Mouse (Mus musculus) cerebellum, adult (tissue): ENCODE results near the gene Col23a1.

ENCODE experiments used
- ATAC-seq: cut with Nextera tagmentation; 2 replicates; pipeline ENCODE4 v1.9.2; 2017; ENCODE audit warnings: mild to moderate bottlenecking, moderate library complexity, mixed read lengths; ENCODE audit not compliant: insufficient number of reproducible peaks, low FRiP score, low TSS enrichment

Gene Col23a1

DNA sequence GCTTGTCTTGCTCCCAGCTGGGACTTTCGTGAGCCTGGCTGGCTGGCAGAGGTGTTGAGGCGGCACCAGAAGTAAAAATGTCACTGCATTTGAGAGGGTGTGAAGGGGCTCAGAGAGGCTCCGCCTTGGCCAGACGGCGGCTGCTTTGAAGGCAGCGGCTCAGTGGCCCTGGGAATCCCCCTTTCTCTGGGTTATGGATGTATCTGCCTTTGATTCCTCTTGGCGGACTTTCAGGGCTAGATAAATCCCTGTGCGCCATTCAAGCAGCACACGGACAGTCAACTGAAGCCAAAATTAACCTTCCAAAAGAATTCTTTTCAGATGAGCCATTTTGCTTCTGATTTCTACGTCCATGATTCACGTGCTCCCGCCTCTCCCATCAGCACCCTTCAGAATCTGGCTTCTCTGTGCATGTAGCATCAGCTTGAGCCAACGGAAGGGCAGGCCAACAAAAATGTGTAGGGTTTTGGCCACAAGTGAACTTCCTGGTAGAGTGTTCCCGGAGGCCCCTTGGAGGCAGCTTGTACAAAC lies 237.0 kb downstream of the Col23a1 start:
- ATAC-seq = no peak

DNA sequence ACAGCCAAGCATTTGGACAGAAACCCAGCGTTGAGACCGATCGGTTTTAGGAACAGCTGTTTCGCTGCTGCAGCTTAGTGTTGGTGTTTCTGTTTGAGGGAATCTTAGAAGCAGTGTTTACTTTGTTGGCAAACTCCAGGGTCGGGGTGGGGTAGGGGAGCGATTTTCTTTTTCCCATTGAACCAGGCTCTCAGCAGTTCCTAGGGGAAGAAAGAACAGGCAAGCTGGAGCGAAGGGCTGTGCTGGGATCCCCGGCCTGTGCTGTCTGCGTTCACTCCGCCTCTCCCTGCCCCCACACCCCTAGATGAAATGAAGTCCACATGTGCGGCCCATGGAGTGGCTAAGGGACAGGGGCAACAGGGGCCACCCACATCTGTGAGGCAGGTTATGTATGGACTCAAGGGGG lies 243.4 kb downstream of the Col23a1 start:
- no peak for ATAC-seq

DNA sequence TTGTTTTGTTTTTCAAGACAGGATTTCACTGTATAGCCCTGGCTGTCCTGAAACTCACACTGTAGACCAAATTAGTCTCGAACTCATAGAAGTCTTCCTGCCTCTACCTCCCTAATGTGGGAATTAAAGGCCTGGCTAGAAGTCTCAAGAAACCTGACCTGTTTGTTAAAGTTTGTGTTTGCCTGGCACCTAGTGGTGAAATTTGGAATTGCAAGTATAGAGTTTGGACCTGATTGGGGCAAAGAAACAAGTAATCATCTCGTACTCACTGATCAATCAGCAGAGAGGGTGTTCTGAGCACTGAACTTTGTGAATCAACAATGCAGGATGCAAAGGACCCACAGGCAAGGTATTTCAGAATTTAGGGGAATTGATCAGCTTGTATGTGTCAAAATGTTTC lies 244.6 kb downstream of the Col23a1 start:
- ATAC-seq = no peak

DNA sequence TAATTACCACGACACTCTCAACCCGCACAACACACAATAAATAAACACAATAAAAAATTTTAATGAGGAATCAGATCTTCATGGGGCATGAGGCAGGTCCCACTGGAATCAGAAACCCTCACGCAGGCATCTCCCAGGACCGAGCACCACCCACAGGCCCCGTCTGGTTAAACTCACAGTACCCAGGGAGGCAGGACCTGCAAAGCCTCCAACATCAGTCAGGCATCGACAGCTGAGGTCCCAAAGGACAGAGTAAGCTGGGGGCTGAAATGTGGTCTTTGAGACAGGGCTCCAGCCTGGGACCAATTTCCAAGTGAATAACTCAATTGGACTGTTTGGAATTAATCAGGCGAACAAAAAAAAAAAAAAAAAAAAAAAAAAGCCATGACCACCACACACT lies 248.7 kb downstream of the Col23a1 start:
- no peak for ATAC-seq

DNA sequence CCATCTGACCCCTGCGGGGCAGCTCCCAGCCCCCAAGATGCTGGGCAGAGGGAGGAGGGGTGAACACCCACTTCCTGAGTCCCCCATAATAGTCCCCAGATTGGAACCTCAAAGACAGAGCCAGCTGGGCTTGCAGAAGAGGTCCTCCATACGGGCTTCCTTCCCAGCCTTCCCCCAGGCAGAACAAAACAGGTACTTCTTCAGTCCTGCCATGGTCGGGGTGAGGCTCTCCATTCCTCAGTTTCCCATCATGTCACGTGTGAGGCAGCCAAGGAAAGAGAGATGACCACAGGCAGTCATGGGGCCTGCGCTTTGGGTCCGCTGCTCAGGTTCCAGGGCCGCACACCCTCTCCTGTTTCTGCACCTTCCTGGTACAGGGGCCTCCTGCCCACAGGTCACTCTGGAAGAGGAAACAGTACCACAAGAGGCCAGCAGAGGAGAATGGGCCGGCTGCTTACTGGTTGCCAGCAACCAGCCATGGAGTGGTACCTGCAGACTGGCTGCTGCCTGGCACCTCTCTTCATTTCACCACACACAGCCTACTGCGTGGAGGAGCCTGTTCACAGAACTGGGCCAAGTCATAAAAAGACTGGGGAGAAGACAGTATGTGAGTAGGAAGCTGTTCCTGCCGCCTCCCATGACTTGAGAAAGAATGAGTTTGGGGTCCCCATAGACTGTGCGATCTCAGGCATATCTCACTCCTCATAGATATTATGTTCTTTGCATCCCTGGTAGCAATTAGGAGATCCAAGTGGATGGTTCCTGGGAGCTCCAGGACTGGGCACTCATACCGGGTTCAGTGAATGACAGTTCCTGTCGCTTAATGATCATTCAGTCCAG lies 249.4 kb downstream of the Col23a1 start:
- no peak for ATAC-seq

DNA sequence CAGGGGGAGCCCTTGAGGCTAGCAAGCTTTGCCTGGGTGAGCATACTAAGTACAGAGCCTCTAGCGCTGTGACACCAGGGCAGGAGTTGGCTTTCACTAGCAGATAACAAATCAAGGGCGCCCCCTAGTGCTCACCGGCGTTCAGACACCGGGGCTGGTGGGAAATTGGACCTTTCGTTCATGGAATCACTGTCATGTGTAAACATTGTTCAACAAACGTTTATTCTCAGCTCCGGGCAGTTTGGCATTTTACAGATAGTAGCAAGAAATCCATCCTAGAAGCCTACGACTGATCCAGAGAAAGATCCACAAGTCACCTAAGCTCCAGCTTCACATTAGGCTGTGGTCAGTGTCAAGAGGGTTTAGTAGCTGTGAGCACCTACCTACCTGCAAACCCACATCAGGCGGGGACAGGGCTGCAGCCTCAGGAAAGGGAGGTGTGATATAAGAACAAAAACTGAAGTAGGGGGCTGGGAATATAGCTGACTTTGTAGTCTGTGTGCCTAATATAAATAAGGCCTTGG lies 250.1 kb downstream of the Col23a1 start:
- ATAC-seq = peak; percentile 94

DNA sequence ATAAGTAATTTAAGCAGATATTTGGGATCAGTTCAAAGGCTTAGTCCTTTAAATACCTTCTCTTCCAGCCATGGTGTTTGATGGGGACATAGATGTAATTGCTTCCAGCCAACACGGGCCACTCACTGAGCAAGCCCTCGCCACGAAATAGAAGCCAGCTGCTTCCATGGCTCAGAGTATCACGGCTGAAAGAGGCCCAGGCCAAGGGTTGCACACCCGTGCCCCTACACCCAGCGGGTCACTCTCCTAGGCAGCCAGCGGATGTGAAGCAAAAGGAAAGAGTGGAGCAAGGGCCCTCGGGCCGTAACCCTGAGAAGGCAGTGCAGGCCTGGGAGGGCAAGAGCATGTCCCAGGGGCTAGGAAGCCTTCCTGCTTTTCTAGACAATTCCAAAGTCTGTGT lies 252.7 kb downstream of the Col23a1 start:
- ATAC-seq = no peak

DNA sequence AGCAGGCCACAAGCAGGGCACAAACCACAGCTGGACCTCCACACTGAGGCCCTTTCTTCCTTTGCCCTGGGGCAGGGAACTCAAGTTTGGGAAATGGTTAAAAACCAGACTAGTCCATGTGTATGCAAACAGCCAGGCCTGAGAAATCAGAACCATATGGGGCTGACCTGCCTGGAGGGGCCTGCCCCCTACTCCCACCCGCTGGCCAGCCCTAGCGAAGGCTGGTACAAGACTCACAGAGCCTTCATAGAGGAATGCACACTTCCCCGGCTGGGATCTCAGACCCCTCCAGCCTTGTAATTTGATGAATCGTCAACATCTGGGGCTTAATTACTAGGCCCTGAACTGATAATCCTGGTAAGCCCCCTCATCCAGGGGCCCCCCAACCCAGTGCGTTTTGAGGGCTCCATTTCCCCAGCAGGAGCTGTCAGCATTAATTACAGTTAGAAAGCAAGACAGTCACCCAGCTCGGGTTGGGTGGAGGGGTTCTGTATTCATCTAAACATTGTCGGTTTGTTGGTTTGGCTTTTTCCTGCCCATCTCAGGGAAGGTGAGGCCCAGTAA lies 253.8 kb downstream of the Col23a1 start:
- no peak for ATAC-seq

DNA sequence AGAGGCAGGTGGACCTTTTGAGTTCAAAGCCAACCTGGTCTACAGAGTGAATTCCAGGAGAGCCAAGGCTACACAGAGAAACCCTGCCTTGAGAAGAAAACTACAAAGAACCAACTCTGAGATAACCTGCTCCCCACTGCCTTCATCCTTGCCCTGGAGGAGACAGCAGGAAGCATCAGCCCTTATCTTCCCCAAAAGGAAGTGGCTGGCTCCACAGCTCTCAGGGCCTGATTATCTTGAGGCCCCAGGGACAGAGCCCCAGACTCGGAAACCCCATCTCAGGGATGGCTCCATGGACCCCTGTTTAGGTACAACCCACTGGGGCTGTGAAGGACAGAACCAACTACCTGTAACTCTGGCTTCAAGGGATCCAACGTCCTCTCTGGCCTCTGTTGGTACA lies 254.7 kb downstream of the Col23a1 start:
- no peak for ATAC-seq

DNA sequence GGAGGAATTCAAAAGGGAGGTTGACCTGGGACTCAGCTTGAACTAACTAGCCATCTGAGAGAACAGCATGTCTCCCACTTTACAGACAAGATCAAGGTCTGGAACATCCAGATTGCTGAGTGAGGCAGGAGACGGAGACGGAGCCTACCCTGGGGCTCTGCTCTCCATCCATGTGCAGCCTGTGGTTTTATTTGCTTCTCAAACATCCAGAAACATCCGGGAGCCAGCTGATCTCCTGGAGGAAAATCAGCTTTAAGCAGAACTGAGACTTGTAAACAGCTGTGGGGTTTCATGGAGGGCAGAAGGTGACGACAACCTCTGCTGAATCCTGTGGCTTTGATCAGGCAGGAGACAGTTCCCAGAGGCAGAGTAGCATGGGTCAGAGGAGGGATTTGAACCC lies 256.1 kb downstream of the Col23a1 start:
- no peak for ATAC-seq

DNA sequence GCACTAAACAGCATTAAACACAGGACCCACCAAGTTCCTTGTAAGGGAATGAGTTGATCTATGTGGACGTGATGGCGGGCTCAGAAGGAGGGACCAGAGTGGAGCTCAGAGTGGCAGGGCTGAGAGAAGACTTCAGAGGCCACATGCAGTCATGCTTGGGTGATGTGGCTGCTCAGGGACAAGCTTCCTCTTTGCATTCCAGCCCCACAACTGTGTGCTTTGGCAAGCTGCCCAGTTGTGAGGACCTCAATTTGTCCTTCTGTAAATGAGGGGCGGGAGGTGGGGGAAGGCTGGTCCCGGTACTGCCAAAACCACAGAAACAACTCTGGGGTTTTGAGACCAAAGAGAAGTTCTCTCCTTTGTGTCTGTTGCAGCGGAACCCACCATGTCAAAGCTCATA lies 261.5 kb downstream of the Col23a1 start:
- ATAC-seq = no peak

DNA sequence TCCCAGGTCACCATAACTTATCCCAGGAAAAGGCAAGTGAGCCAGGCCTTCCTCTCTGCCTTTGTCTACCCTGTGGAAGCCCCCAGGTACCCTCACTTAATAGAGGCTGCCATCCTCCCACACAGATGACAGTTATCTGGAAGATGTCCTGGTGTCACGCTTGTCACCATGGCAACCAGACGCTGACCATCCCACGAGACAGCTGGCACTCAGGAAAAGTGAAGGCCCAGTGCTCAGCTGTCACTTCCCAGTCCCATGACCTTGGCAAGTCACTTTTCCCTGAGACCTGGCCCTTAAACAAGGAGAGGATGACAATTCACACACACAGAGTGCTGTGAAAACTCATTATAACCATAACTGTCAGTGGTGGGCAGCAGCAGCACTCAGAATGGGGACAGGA lies 262.4 kb downstream of the Col23a1 start:
- ATAC-seq = no peak

DNA sequence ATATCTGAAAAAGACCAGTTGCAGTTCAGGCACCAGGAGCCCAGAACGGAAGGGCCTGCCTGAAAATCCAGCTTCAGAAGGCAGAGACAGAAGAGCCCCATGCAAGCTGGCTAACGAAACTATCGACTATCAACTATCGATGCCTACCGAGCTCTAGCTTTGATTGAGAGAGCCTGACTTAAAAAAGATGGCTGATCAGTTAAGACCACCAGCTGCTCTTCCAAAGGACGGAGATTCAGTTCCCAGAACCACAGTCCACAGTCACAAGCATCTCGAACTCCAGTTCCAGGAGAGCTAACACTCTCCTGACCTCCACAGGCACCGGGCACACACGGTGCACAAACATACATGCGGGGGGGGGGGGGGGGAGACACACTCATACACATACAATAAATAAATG lies 264.9 kb downstream of the Col23a1 start:
- no peak for ATAC-seq

DNA sequence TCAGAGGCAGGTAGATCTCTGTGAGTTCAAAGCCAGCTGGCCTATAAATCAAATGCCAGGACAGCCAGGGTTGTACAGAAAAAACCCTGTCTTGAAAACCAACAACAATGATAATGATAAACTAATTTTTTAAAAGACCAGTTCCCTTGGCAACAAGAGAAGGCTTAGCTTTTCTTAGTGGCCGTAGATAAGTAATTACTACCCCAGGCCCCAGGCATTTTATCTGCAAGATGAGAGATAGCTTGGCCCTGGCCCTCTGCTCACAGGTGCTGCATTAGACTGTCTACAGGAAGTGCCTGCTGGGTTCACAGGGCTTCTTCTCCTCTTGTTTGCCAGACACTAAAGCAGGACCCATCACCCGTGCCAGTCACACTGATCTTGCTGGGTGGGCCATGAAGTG lies 265.3 kb downstream of the Col23a1 start:
- ATAC-seq = no peak

DNA sequence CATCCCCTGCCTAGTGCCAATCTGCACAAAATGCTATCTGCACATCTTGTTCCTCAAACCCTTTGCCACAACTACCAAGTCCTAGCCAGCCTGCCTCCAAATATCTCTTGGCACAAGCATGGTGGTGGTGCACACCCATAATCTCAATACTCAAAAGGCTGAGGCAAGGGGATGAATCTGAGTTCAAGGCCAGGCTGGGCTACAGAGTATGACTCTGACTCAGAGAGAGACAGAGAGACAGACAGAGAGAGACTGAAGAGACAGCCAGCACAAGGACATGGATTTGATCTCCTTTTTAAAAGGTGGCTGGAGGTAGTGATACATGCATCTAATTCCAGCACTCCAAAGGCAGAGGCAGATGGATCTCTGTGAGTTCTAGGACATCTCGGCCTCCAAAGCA lies 273.6 kb downstream of the Col23a1 start:
- ATAC-seq = no peak

DNA sequence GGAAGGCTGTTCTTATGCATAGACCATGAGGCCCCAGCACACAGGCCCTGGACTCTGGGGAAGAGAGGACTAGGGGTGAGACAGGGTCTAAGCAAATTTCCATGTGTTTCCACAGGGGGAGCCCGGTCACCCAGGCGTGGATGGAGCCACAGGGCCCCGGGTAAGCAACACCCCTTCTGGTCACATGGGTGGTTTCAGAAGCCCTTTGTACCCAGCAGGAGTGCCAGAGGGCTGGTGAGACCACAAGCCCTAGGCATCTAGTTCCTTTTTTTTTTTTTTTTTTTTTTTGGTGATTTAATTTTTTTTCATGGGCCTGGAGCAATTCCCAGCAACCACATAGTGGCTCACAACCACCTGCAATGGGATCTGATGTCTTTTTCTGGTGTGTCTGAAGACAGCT lies 275.3 kb downstream of the Col23a1 start:
- no peak for ATAC-seq

DNA sequence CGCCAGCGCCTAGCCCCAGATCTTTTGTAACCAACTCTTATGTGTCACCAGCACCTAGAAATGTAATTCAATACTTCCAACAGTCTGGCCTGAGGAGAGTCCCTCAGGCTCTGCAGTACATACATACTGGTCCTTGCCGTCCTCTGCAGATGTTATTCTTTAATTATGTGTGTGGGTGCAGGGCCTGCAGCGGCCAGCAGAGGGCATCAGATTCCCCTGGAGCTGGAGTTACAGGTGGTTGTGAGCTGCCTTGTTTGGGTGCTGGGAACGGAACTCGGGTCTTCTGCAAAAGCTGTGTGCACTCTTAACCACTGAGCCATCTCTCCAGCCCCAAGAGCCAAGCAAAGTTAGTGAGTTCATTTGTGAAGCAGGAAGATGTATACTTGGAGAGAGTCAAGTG lies 276.2 kb downstream of the Col23a1 start:
- ATAC-seq = no peak

DNA sequence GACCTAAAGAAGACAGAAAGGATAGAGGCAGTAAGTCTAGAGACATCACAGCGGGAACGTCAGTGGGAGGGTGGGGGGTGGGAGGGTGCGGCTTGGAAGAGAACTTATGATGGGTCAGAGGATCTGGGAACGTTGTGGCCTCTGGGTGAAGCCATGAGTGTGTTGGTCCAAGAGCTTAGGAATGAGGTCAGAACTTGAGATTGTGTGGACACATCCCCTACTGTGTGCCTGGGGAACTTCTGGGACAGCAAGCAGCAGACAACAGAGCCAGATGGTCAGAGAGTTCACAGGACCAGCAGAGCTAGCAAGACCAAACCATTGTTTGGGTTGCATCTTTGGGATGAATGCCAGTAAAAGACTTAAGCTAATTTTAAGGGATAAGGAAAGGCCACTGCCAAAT lies 279.1 kb downstream of the Col23a1 start:
- ATAC-seq = no peak

DNA sequence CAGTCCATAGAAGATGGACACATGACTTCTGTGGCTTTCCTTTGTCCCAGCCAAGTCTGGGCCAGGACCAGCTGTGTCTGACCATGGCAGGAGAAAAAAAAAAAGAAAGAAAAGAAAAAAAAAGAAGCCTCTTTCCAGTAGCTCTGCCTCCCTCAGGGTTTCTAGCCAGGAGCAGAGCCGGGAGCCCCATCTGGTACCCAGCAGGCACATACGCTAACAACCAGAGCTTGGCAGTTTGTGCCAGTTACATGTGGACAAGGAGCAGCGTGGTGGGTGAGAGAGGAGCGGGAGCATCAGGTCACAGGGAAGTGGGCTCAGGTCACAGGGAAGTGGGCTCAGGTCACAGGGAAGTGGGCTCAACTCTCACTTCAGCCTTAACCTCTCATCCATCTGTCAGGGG lies 286.7 kb downstream of the Col23a1 start:
- ATAC-seq = no peak

DNA sequence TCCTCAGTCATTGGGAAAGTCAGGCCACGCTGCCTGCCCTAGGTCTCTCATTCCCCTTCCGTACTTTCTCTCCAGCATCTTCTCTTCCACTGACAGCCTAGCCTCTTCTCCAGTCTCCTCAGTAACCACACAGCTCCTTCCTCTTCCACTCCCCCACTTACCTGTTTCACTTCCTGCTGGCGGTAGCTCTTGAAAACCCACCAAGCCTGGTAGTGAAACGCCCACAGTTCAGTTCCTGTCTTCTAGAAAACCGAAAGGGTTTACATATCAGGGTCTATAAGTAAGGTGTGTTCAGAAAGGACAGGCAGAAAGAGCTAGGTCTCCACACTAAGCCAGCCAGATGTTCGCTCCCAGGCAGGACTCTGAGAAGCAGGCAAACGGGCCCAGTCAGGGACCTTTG lies 287.9 kb downstream of the Col23a1 start:
- ATAC-seq = no peak

DNA sequence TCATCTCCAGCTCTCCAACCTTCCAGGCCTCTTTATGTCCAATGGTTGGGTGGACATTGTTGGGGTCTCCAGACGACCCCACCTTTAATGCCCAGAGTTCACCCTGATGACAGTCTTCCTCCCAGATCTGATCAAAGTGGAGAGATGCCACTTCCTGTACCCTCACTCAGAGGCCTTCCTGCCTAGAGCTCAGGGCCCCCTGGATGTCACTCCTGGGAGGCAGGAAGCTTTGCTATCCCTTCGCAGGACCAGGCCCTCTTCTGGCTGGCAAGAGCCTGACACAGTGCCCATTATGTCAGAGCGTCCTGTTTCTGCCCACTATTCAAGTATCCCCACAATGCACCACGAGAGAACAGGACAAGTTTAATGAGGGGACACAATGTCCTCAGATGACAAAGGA lies 289.3 kb downstream of the Col23a1 start:
- no peak for ATAC-seq

DNA sequence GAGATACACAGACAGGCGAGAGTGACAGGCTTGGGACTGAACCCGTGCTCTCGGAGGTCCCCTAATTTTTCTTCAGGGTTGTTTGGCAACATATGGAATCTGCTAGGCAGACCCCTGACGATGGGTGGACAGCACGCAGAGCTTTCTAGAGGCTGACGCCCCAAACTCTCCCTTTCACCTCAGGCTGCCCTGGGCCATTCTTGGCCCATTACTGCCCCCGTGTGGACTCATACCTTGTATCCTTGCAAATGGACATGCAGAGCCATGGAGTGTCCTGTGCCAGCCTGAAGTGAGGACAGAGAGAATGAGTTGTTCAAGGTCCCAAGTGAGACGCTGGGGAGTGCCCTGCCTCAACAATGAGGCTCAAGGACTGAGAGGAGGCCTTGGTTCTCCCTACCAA lies 293.0 kb downstream of the Col23a1 start:
- no peak for ATAC-seq
